Mouse (Mus musculus) cerebellum, adult 11 months (tissue): ENCODE measurements around the gene Ror1.

Experiments used
- DNase-seq: peaks from one replicate; pipeline ENCODE4 v3.0.0; 2022

Ror1 gene

GRCm38 (mm10) chr4:100216587-100216986 lies 121.0 kb downstream of the Ror1 start:
- no peak for DNase-seq

- DNase-seq = peak; percentile 81
Measured at GRCm38 (mm10) chr4:100219026-100219425, 123.4 kb downstream of the Ror1 start.

GRCm38 (mm10) chr4:100219599-100219998 lies 124.0 kb downstream of the Ror1 start:
- no peak for DNase-seq

- peak; percentile 47 for DNase-seq
Measured at GRCm38 (mm10) chr4:100221978-100222737, 126.6 kb downstream of the Ror1 start.

- no peak for DNase-seq
Measured at GRCm38 (mm10) chr4:100223532-100223931, 127.9 kb downstream of the Ror1 start.

- no peak for DNase-seq
Measured at GRCm38 (mm10) chr4:100223965-100224364, 128.4 kb downstream of the Ror1 start.

GRCm38 (mm10) chr4:100226619-100227018 lies 131.0 kb downstream of the Ror1 start:
- DNase-seq = no peak

GRCm38 (mm10) chr4:100228106-100228505 lies 132.5 kb downstream of the Ror1 start:
- DNase-seq = no peak

- DNase-seq = no peak
Measured at GRCm38 (mm10) chr4:100230245-100230644, 134.7 kb downstream of the Ror1 start.

GRCm38 (mm10) chr4:100230963-100231362 lies 135.4 kb downstream of the Ror1 start:
- DNase-seq = no peak

GRCm38 (mm10) chr4:100231906-100232305 lies 136.3 kb downstream of the Ror1 start:
- no peak for DNase-seq

GRCm38 (mm10) chr4:100232541-100232940 lies 136.9 kb downstream of the Ror1 start:
- no peak for DNase-seq

GRCm38 (mm10) chr4:100233770-100234169 lies 138.2 kb downstream of the Ror1 start:
- no peak for DNase-seq

GRCm38 (mm10) chr4:100236339-100236738 lies 140.7 kb downstream of the Ror1 start:
- no peak for DNase-seq

GRCm38 (mm10) chr4:100242061-100242756 lies 146.6 kb downstream of the Ror1 start:
- DNase-seq = no peak

- no peak for DNase-seq
Measured at GRCm38 (mm10) chr4:100244250-100244649, 148.7 kb downstream of the Ror1 start.

GRCm38 (mm10) chr4:100244701-100245100 lies 149.1 kb downstream of the Ror1 start:
- DNase-seq = no peak

- DNase-seq = no peak
Measured at GRCm38 (mm10) chr4:100247826-100248225, 152.2 kb downstream of the Ror1 start.

- DNase-seq = no peak
Measured at GRCm38 (mm10) chr4:100248273-100248672, 152.7 kb downstream of the Ror1 start.

- no peak for DNase-seq
Measured at GRCm38 (mm10) chr4:100251270-100251669, 155.7 kb downstream of the Ror1 start.

- DNase-seq = no peak
Measured at GRCm38 (mm10) chr4:100252050-100252449, 156.5 kb downstream of the Ror1 start.

- no peak for DNase-seq
Measured at GRCm38 (mm10) chr4:100252646-100253045, 157.1 kb downstream of the Ror1 start.

GRCm38 (mm10) chr4:100253401-100253800 lies 157.8 kb downstream of the Ror1 start:
- no peak for DNase-seq

- no peak for DNase-seq
Measured at GRCm38 (mm10) chr4:100253831-100254230, 158.2 kb downstream of the Ror1 start.
